Mouse (Mus musculus) frontal cortex, postnatal 25 days (tissue): Measurements from ENCODE around the gene Fnbp1.

ENCODE experiments used
- DNase-seq, 2 experiments: peaks; one replicate each; pipeline ENCODE4 v3.0.0; 2022; ENCODE audit warnings: low spot score in 2 of 2

Gene Fnbp1

GRCm38 (mm10) chr2:31096119-31096518 is 45.7 kb downstream of the Fnbp1 start:
- DNase-seq: no peak

GRCm38 (mm10) chr2:31094565-31094964 is 47.2 kb downstream of the Fnbp1 start:
- DNase-seq: no peak

GRCm38 (mm10) chr2:31092939-31093338 is 48.9 kb downstream of the Fnbp1 start:
- no peak for DNase-seq

DNA sequence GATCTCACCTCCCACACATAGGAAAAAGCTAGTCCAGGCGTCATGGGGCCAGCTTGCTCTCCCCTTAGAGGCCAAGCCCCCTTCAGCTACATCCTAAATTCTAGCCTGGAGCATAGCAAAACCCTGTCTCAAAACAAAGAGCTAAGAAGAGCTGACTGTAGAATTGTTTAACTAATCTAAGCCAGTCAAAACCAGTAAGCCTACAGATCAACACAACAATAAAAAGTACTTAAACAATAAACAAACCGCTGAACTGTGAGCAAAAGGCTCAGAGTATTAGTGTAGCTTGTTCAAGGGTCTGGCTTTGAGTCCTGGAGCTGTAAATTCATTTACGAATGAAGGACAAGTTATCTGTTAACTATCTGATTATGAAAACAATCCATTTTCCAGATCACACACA is 50.6 kb downstream of the Fnbp1 start:
- no peak for DNase-seq

DNA sequence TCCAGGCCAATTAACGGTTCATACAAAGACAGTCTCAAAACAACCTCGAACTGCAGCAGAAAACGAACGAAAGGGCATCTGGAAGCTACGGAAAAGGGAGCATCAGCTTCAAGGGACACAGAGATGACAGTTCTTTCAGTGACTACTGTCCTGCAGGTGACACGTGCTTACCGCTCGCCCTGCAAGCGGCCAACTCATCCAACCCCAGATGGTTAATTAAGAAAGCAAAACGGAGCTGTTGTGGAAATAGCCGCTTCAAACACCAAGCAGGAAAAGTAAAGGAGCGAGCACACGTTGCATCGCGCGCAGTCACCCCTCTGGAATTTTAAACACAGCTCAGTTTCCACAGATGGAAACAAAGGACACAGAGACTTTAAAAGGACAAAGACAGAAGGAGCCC is 52.2 kb downstream of the Fnbp1 start:
- no peak for DNase-seq

GRCm38 (mm10) chr2:31088871-31089270 is 52.9 kb downstream of the Fnbp1 start:
- no peak for DNase-seq

- no peak for DNase-seq
These were observed 53.8 kb downstream of the Fnbp1 start for GRCm38 (mm10) chr2:31087663-31088661.

DNA sequence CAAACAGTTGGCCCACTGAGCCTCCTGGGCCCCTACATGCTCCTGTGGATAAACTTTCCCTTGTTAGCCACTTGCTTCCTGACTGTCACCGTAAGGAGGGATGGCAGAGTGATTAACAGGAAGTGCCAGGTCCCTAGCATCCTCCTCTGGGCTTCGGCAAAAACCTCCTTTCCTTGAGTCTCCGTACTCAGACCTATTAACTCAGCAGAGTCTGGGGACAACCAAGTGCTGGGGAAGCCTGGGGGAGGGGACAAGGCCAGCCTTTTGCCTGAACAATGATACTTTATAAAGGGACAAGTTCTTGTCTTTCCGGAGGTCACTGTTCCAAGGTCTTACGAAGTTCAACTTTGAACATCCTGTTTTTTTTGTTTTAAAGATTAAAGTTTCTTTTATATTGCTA is 54.7 kb downstream of the Fnbp1 start:
- no peak for DNase-seq

DNA sequence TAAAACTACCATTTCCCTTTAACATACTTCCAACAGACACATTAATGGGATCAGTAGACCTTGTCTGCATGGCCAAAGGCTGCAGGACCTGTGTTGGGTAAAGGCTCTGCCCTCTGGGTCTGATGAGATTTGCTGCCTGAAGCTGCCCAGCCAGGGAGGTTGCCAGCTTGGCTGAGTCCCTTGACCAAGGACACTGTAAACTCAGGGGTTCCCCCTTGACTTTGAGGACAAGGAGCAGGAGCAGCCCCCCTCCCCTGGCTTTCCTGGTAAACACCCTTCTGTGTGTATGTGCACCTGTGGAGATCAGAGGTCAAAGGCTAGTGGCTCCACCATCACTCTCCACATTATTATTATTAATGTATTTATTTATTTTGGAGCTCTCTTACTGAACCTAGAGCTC is 55.3 kb downstream of the Fnbp1 start:
- no peak for DNase-seq

DNA sequence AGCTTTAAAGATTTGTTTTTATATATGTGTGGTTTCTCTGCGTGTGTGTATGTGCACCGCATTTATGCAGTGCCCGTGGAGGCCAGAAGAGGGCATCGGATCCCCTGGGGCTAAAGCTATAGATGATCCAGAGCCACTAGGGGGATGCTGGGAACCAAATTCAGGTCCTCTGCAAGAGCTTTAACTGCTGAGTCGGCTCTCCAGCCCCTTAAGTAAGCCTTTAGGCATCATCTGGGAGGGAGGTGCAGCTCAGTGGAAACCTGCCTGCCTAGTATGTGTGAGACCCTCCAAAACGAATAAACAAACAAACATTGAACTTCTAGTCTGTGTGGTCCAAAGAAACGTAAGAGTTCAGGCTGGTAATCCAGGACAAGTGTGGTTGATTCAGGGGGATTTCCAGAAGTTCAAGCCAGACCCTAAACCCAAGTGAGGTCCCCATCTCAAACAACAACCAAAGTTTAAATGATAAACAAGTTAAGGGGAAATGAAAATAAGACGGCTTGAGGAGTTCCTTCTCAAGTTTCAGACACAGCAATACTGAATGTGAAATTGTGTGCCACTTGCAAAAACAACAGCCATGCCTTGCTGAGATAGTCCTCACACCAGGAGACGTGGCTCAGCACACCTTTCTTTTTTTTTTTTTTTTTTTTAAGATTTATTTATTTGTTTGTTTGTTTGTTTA is 57.5 kb downstream of the Fnbp1 start:
- no peak for DNase-seq

DNA sequence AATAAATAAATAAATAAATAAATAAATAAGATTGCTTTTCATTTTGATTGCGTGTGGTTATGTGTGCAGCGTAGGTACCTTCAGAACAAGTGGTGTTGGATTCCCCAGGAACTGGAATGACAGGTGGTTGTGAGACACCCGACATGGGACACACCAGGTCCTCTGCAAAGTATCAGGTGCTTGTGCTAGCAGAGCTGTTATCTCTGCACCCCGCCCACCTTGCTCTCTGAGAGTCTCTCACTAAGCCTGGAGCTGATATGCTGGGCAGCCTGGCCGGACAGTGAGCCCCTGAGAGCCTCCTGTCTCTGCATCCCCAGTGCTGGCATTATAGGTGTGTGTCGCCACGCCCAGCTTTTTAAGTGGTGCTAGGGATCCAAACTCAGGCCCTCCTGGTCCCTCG is 58.4 kb downstream of the Fnbp1 start:
- no peak for DNase-seq

DNA sequence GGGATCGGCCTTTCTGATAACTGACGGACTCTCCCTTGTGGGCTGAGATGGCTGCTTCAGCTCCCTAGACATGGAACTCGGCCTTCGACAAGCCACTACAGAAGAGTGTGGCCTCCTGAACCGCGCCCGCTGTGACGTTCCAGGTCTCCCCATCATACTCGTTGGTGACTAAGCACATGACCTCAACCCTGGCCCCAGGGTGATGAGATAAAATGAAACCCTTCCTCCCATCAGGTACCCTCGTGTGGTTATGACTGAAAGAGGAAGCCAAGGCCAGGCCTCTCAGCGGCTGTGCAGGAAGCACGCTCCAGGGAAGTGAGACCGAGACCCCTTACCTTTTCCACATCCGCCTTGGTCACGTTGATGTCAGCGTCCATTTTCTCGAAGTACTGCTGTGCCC is 59.2 kb downstream of the Fnbp1 start:
- DNase-seq: no peak

GRCm38 (mm10) chr2:31081349-31081748 is 60.5 kb downstream of the Fnbp1 start:
- DNase-seq: no peak

DNA sequence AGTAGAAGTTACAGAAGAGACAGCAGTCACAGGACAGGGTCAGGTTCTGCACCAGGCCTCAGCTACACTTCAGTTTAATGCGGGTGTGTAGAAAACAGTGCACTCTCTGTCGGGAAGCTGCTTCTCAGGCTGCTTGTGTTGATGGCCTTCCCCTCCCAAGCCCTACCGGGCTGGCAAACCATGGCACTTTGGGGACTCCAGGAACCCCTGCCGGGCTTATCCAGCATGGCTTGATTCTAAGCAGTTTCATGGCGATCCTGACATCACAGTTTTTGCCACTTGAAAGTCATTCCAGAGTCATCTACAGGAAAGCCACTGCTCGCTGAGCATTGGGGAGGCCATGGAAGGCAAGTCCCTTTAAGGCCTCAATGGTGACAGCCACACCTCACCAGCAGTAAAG is 62.7 kb downstream of the Fnbp1 start:
- no peak for DNase-seq

GRCm38 (mm10) chr2:31077574-31077973 is 64.2 kb downstream of the Fnbp1 start:
- no peak for DNase-seq

DNA sequence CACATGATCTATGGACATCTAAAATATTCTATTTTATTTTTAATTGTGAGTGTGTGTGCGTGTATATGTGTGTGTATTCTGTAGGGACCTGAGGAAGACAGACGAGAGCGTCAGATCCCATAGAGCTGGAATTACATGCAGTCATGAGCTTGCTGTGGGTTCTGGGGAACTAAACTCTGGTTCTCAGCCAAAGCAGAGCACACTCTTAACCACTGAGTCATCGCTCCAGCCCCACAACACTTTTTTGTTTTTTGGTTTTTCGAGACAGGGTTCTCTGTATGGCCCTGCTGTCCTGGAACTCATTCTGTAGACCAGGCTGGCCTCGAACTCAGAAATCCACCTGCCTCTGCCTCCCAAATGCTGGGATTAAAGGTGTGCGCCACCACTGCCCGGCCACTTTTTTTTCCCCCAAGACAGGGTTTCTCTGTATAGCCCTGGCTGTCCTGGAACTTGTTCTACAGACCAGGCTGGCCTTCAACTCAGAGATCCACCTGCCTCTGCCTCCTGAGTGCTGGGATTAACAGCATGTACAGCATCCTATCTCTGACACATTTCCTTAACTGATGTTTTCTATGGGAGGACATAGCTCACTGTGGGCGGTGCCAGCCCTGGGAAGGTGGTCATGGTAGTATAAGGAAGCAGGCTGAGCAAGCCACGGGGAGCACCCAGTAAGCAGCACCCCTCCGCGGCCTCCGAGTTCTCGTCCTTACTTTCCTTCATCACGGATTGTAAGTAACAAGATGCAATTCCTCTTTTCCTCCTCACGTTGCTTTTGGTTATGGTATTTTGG is 65.3 kb downstream of the Fnbp1 start:
- no peak for DNase-seq

DNA sequence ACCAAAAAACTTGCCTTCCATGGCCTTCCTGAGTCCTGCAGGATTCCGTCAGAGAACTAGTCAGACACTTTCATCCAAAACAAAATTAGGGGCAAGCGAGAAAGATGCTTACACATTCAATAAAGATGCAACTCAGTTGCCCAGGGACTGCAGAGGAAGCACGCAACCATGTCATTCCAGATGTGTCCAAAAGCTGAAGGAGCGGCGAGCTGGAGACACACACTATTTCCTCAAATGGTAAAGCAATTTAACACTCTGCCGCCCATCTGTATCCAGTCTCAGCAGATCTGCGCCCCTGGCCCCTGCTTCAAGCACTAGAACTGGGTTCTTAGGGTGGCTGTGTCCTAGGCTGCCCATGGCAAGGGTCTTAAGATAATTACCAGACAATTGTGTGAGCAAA is 66.0 kb downstream of the Fnbp1 start:
- DNase-seq: no peak

- DNase-seq: no peak
These were observed 66.6 kb downstream of the Fnbp1 start for GRCm38 (mm10) chr2:31075168-31075567.

GRCm38 (mm10) chr2:31069506-31069905 is 72.3 kb downstream of the Fnbp1 start:
- no peak for DNase-seq

DNA sequence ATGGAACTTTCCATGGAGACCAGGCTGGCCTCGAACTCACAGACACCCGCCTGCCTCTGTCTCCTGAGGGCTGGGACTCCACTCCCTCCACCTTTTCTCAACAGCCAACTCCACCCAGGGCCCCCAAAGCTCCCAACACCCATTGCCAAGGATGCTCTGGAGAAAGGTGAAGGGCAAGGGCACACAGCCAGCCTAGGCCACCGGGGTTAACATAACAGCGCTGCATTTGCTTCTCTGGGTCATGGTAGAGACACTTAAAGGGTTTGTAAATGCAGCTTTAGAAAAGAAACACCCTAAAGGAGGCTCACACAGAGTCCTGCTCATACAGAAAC is 72.7 kb downstream of the Fnbp1 start:
- no peak for DNase-seq

DNA sequence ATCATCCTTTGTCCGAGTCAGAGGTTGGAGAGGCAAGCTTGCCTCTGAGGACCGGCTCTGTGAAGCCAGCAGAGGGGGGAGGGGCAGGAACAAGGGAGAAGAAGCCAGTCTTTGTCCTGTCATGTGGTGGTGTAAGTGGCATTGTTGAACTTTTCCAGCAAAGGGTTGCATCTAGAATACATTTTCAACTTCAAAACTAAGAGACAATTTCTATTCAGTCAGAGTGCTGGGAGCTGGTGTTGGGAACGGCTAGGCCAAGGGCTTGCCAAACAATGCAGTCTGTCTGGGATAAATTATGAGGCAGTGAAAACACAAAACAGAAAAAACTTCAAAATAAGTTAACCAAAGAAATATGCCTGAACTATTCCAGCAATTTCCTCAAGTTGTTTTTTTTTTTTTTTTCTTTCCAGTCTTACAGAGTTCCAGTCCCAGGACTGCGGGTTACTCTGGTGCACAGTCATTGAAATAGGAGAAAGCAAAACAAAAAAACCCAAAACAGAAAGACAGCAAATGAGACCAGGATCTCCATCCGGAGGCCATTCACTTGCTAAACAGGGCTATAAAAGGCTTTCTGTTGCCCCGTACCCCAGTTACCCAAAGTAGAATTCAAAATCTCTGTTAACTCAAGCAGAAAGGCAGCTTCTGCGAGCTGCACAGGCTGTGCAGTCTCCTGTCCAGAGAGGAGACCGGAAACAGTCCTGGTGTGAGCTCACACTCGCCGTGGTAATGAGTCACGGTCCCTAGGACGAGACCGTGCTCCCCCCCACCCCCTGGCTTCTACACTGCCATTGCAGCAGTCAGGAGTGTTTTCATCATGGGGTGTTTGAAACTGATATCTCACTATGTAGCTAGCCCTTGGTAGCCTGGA is 73.3 kb downstream of the Fnbp1 start:
- peak in 1 of 2 experiments; percentile 33 for DNase-seq
